Mouse (Mus musculus) embryonic facial prominence, embryonic 14.5 days (tissue): ENCODE measurements at regions not wholly inside any gene's neighbourhood (a gene's known extent, or its start where the extent isn't known, plus 50 kb on each side); places are given as distances from the start of the nearest gene placed in this dataset.

Experiments used
- ATAC-seq: fragments of 200-750 bp; cut with Nextera tagmentation; 2 replicates; pipeline ENCODE4 v1.8.0; 2017; ENCODE audit warnings: low read depth, moderate number of reproducible peaks, moderate TSS enrichment
- DNase-seq: peaks from one replicate; pipeline ENCODE4 v3.0.0-alpha.2; 2015; ENCODE audit warnings: low spot score
- H3K27ac ChIP-seq: fragments of 300-500 bp; sonication (generic); replicated peaks from 2 replicates; pipeline ENCODE4 v1.5.1; 2014; ENCODE audit warnings: low read depth, mild to moderate bottlenecking, low read length, moderate library complexity
- H3K27me3 ChIP-seq: fragments of 300-500 bp; sonication (generic); replicated peaks from 2 replicates; pipeline ENCODE4 v1.6.1; 2014; ENCODE audit warnings: low read length; ENCODE audit not compliant: control insufficient read depth, insufficient read depth
- H3K36me3 ChIP-seq: fragments of 300-500 bp; sonication (generic); 2 replicates; pipeline ENCODE4 v1.6.1; 2014; ENCODE audit warnings: low read length, mixed read lengths; ENCODE audit not compliant: control insufficient read depth, insufficient read depth
- H3K4me1 ChIP-seq: fragments of 300-500 bp; sonication (generic); 2 replicates; pipeline ENCODE4 v1.6.1; 2014; ENCODE audit warnings: antibody characterized with exemption, low read length; ENCODE audit not compliant: control insufficient read depth, insufficient read depth
- H3K4me2 ChIP-seq: fragments of 300-500 bp; sonication (generic); 2 replicates; pipeline ENCODE4 v1.6.1; 2014; ENCODE audit warnings: low read depth, mild to moderate bottlenecking, low read length, moderate library complexity, mixed read lengths
- H3K4me3 ChIP-seq: fragments of 300-500 bp; sonication (generic); 2 replicates; pipeline ENCODE4 v1.5.1; 2014; ENCODE audit warnings: low read depth, mild to moderate bottlenecking, low read length
- H3K9ac ChIP-seq: fragments of 300-500 bp; sonication (generic); 2 replicates; pipeline ENCODE4 v1.6.1; 2014; ENCODE audit warnings: low read depth, mild to moderate bottlenecking, low read length, moderate library complexity, mixed read lengths
- H3K9me3 ChIP-seq: fragments of 300-500 bp; sonication (generic); 2 replicates; pipeline ENCODE4 v1.6.1; 2016; ENCODE audit warnings: low read length; ENCODE audit not compliant: control insufficient read depth
- WGBS: fragments of 180-500 bp; shearing (Covaris S2); extraction: QIAGEN DNeasy Blood & Tissue Kit; methylation state at CpG from one replicate; pipeline ENCODE4 v1.1.7; 2014; 5-methylcytosine and 5-hydroxymethylcytosine counted together

DNA sequence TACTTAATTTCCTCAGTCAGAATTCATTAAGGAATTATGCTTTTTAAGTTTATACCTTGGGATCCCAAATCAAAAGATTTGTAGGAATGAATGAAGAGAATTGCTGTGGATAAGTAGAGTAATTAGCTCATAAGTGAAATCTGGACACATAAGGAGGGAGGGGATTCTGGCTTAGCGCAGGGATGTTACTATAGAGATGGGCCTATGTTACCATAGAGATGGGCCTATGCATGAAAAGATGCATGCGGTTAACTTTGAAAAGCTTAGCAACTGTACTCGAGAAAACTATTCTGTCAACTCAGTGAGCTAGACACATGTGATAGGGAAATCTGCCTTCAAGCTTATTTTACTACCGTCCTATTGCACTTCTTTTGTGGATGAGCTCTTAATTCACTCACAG, 204.5 kb upstream of the F930015N05Rik start:
- Histone ChIP-seq H3K9ac (no peak overlapping the region), H3K27ac (no peak overlapping the region), H3K36me3 (no peaks in the 10 kb centered on the region), H3K4me3 (no peak overlapping the region), H3K4me1 (no peaks in the 10 kb centered on the region; the same call in 1 of the 2 replicates), H3K9me3 (peaks cover 9% of the 10 kb centered on the region; the same call in 1 of the 2 replicates), H3K27me3 (no peaks in the 10 kb centered on the region), H3K4me2 (no peak overlapping the region)
- DNase-seq, result no peak
- 88% methylated on average over 4 of the region's 4 CpGs for WGBS
- no peak for ATAC-seq

DNA sequence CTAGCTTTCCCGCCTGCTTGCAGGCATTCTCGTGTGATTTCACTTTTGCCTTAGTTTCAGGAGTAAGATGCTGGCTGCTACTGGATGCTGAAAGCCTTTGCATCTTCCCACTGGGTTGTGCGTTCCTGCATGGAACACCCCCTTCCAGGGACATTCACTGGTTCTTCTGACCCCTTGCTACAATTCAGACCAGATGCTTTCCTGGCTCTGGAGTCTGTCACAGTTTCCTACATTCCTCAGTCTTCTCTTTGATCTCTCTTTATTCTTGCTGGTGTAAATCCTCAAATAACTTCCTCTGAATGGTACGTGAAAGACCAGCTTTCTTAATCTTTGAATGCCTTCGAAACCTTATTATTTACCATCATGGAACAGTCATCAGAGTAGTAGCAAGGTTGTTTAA, 206.7 kb upstream of the F930015N05Rik start:
- Histone ChIP-seq H3K27ac (no peak overlapping the region), H3K36me3 (no peaks in the 10 kb centered on the region), H3K9me3 (no peaks in the 10 kb centered on the region), H3K4me1 (peaks cover 4% of the 10 kb centered on the region; the same call in 1 of the 2 replicates), H3K9ac (no peak overlapping the region), H3K4me2 (no peak overlapping the region), H3K4me3 (no peak overlapping the region), H3K27me3 (no peaks in the 10 kb centered on the region)
- peak; percentile 9 for DNase-seq
- WGBS, result 33% methylated on average over 5 of the region's 5 CpGs
- no peak for ATAC-seq

DNA sequence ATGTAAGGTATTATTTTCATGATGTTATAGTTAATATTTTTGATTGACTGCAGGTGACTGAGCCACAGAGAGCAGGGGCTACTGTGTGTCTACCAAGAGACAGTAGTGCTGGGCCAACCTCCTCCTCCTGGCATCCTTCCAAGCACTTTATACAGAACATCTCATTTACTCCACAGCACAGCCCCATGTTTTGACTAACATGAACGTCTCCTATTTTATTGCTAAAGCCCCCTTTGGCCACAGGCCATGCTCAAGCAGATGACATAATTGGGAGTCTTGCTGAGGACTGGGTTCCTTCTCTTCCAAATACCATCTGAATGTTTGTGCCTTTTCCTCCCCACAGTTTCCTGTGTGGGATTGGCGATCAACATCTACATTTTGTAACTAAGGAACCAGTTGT, 211.5 kb upstream of the F930015N05Rik start:
- Histone ChIP-seq H3K9ac (no peak overlapping the region), H3K27ac (no peak overlapping the region), H3K4me1 (peaks cover 19% of the 10 kb centered on the region), H3K4me3 (no peak overlapping the region), H3K9me3 (no peaks in the 10 kb centered on the region), H3K4me2 (no peak overlapping the region), H3K36me3 (no peaks in the 10 kb centered on the region), H3K27me3 (no peaks in the 10 kb centered on the region)
- 50% methylated on average over 2 of the region's 2 CpGs for WGBS
- ATAC-seq (0 out of 2 replicates have a peak, but pooled peaks have one; percentile 44), DNase-seq (peak; percentile 84)

GRCm38 (mm10) chr11:64650571-64651282, 214.3 kb upstream of the F930015N05Rik start:
- DNase-seq (peak; percentile 64), ATAC-seq (0 out of 2 replicates have a peak, but pooled peaks have one; percentile 33)
- H3K27ac ChIP-seq, result no peak overlapping the region
- 37% methylated on average over 10 of the region's 10 CpGs for WGBS
- H3K4me3 ChIP-seq, result no peak overlapping the region
- no peaks in the 10 kb centered on the region for H3K36me3 ChIP-seq
- peaks cover 21% of the 10 kb centered on the region; the same call in 1 of the 2 replicates for H3K4me1 ChIP-seq
- no peak overlapping the region for H3K4me2 ChIP-seq
- no peaks in the 10 kb centered on the region for H3K27me3 ChIP-seq
- H3K9me3 ChIP-seq, result no peaks in the 10 kb centered on the region
- no peak overlapping the region for H3K9ac ChIP-seq

DNA sequence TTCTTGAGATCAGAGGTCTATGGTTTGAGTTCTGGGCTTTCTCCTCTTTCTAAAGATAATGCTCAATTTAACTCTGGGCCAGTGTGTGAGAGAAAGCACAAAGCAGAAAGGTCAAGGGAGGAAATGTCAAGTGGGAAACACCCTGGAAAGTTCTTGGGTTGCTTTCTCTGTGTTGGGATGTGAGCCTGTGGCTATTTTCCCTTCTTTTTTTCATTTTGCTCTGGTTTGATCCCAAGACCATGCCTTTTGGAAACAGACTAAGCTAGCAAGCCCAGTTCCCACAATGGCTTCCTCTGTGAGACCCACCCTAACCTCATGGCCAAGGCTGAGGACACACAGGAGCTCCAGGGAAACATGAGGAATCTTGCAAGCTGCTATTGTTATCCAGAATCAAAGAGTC, 216.4 kb upstream of the F930015N05Rik start:
- H3K9me3 ChIP-seq, result no peaks in the 10 kb centered on the region
- H3K4me3 ChIP-seq, result no peak overlapping the region
- no peaks in the 10 kb centered on the region for H3K27me3 ChIP-seq
- no peak overlapping the region for H3K27ac ChIP-seq
- ATAC-seq (no peak), DNase-seq (no peak)
- peaks cover 21% of the 10 kb centered on the region; the same call in 1 of the 2 replicates for H3K4me1 ChIP-seq
- no peaks in the 10 kb centered on the region for H3K36me3 ChIP-seq
- H3K9ac ChIP-seq, result no peak overlapping the region
- H3K4me2 ChIP-seq, result no peak overlapping the region

GRCm38 (mm10) chr11:64655162-64655561, 218.7 kb upstream of the F930015N05Rik start:
- DNase-seq (no peak), ATAC-seq (no peak)
- Histone ChIP-seq H3K4me3 (no peak overlapping the region), H3K27ac (no peak overlapping the region), H3K36me3 (no peaks in the 10 kb centered on the region), H3K27me3 (no peaks in the 10 kb centered on the region), H3K9me3 (no peaks in the 10 kb centered on the region), H3K4me1 (peaks cover 18% of the 10 kb centered on the region; the same call in 1 of the 2 replicates), H3K4me2 (no peak overlapping the region), H3K9ac (no peak overlapping the region)
- 82% methylated on average over 1 of the region's 1 CpGs for WGBS

- ATAC-seq, result no peak
- peak overlapping the region; percentile 1; the same call in 1 of the 2 replicates for H3K4me2 ChIP-seq
- WGBS, result 22% methylated on average over 6 of the region's 6 CpGs
These were observed 226.7 kb upstream of the F930015N05Rik start for GRCm38 (mm10) chr11:64663166-64663565.

DNA sequence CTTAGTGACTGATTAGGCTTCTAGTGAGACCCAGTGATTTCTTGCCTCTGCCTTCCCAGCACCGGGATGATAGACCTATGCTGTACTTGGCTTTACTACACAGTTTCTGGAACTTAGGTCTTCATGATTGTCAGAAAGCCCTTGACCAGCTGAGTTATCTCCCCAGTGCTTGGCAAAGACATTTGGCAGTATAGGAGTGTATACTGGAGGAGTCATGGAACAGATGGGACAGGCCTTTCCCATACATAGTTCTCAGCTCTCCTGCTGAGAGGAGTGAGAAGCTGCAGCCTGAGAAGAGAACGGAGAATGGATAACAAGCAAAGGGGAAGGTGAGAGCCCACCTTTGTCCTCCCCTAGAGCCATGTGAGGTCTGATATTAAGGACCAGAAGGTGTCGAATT, 230.6 kb upstream of the F930015N05Rik start:
- H3K9ac ChIP-seq, result no peak overlapping the region
- no peak for ATAC-seq
- WGBS, result 77% methylated on average over 3 of the region's 3 CpGs

More at GRCm38 (mm10) chr11:64663166-64663565, 226.7 kb upstream of the F930015N05Rik start:
- Histone ChIP-seq H3K4me3 (no peak overlapping the region), H3K27me3 (no peaks in the 10 kb centered on the region; the same call in 1 of the 2 replicates), H3K27ac (no peak overlapping the region), H3K9ac (no peak overlapping the region), H3K4me1 (no peaks in the 10 kb centered on the region), H3K9me3 (no peaks in the 10 kb centered on the region), H3K36me3 (no peaks in the 10 kb centered on the region)
- peak; percentile 14 for DNase-seq

GRCm38 (mm10) chr11:64667521-64667920, 231.1 kb upstream of the F930015N05Rik start:
- Histone ChIP-seq H3K27ac (no peak overlapping the region), H3K9ac (no peak overlapping the region), H3K4me1 (peaks cover 7% of the 10 kb centered on the region; the same call in 1 of the 2 replicates), H3K4me2 (no peak overlapping the region), H3K27me3 (no peaks in the 10 kb centered on the region), H3K4me3 (no peak overlapping the region), H3K36me3 (no peaks in the 10 kb centered on the region), H3K9me3 (no peaks in the 10 kb centered on the region)
- DNase-seq (no peak), ATAC-seq (no peak)
- 56% methylated on average over 7 of the region's 7 CpGs for WGBS

More for the DNA sequence above, 230.6 kb upstream of the F930015N05Rik start:
- Histone ChIP-seq H3K27ac (no peak overlapping the region), H3K27me3 (no peaks in the 10 kb centered on the region), H3K4me3 (no peak overlapping the region), H3K4me2 (no peak overlapping the region), H3K4me1 (peaks cover 5% of the 10 kb centered on the region; the same call in 1 of the 2 replicates), H3K36me3 (no peaks in the 10 kb centered on the region), H3K9me3 (no peaks in the 10 kb centered on the region)
- DNase-seq, result no peak
